8 mouse cellular contexts compared by ENCODE assay signal in genomic region chr2:154568329-154569070, GRCm38 (mm10). TPM values are rescaled to one million over a fixed set of nuclear protein-coding genes. Genes with fewer than 3 reads are reported as not detected.
DNase-seq lines count a peak whose midpoint lies in the region; ATAC-seq lines count a peak whose summit lies in the region.

No protein-coding gene starts in this region.

- H3K27me3 ChIP-seq in kidney, embryonic 14.5 days (ENCODE audit: control insufficient read depth, insufficient read depth, low read length): no peaks in the 10 kb centered on the region
- H3K27me3 ChIP-seq in erythroblast, embryonic 14.5 days (ENCODE audit: control insufficient read depth): no peaks in the 10 kb centered on the region
- no peaks in the 10 kb centered on the region for H3K27me3 ChIP-seq in intestine, embryonic 16.5 days (replicated peaks; ENCODE audit: control insufficient read depth, insufficient read depth, low read length)
- H3K27me3 ChIP-seq in midbrain, embryonic 13.5 days: no peaks in the 10 kb centered on the region

- peak overlapping the region; percentile 76 for H3K4me3 ChIP-seq in kidney, embryonic 14.5 days (ENCODE audit: low read length)
- H3K4me3 ChIP-seq in erythroblast, embryonic 14.5 days (replicated peaks): peak overlapping the region; percentile 73
- peak overlapping the region; percentile 77 for H3K4me3 ChIP-seq in intestine, embryonic 16.5 days (ENCODE audit: low read length)
- H3K4me3 ChIP-seq in midbrain, embryonic 13.5 days (replicated peaks): peak overlapping the region; percentile 80

- no peaks in the 10 kb centered on the region for H3K9me3 ChIP-seq in kidney, embryonic 14.5 days (ENCODE audit: control insufficient read depth, low read length)
- no peaks in the 10 kb centered on the region for H3K9me3 ChIP-seq in erythroblast, embryonic 14.5 days (ENCODE audit: control insufficient read depth, low read length)
- H3K9me3 ChIP-seq in intestine, embryonic 16.5 days (ENCODE audit: control insufficient read depth, low read length): no peaks in the 10 kb centered on the region
- H3K9me3 ChIP-seq in midbrain, embryonic 13.5 days: no peaks in the 10 kb centered on the region

- H3K9ac ChIP-seq in kidney, embryonic 14.5 days (ENCODE audit: low read depth, low read length): peak overlapping the region; percentile 88
- H3K9ac ChIP-seq in intestine, embryonic 16.5 days (ENCODE audit: low read depth, low read length): peak overlapping the region; percentile 76
- peak overlapping the region; percentile 75 for H3K9ac ChIP-seq in midbrain, embryonic 13.5 days (replicated peaks)

- H3K4me2 ChIP-seq in kidney, embryonic 14.5 days (replicated peaks; ENCODE audit: low read depth, low read length): peak overlapping the region; percentile 55
- H3K4me2 ChIP-seq in intestine, embryonic 16.5 days (ENCODE audit: low read depth, low read length): peak overlapping the region; percentile 72
- H3K4me2 ChIP-seq in midbrain, embryonic 13.5 days (replicated peaks): peak overlapping the region; percentile 90

- ATAC-seq in kidney, embryonic 14.5 days (ENCODE audit: low FRiP score, low TSS enrichment): peak; percentile 13; the same call in 1 of the 2 replicates
- ATAC-seq in intestine, embryonic 16.5 days: peak; percentile 36
- peak; percentile 43 for ATAC-seq in midbrain, embryonic 13.5 days

- no peak for DNase-seq in kidney, postnatal 25 days
- DNase-seq in MN1 (ENCODE audit: low spot score): peak; percentile 74
- no peak for DNase-seq in thymus, postnatal 14 days
- no peak for DNase-seq in cerebellum, adult 11 months

- WGBS in kidney, embryonic 14.5 days: 19% methylated on average over 10 of the region's 10 CpGs
- WGBS in intestine, embryonic 16.5 days: 18% methylated on average over 10 of the region's 10 CpGs
- 4% methylated on average over 10 of the region's 10 CpGs for WGBS in midbrain, embryonic 13.5 days

- H3K4me1 ChIP-seq in kidney, embryonic 14.5 days (ENCODE audit: control insufficient read depth, insufficient read depth, low read length): peaks cover 40% of the 10 kb centered on the region
- peaks cover 70% of the 10 kb centered on the region for H3K4me1 ChIP-seq in erythroblast, embryonic 14.5 days (ENCODE audit: control insufficient read depth)
- peaks cover 31% of the 10 kb centered on the region for H3K4me1 ChIP-seq in intestine, embryonic 16.5 days (ENCODE audit: control insufficient read depth, insufficient read depth, low read length)
- peaks cover 62% of the 10 kb centered on the region for H3K4me1 ChIP-seq in midbrain, embryonic 13.5 days (replicated peaks)

- peak overlapping the region; percentile 77 for H3K27ac ChIP-seq in kidney, embryonic 14.5 days (ENCODE audit: low read depth, low read length)
- H3K27ac ChIP-seq in intestine, embryonic 16.5 days (ENCODE audit: low read length): peak overlapping the region; percentile 76
- peak overlapping the region; percentile 84 for H3K27ac ChIP-seq in midbrain, embryonic 13.5 days

- peaks cover 10% of the 10 kb centered on the region; the same call in 1 of the 2 replicates for H3K36me3 ChIP-seq in kidney, embryonic 14.5 days (ENCODE audit: control insufficient read depth, insufficient read depth, low read length)
- H3K36me3 ChIP-seq in erythroblast, embryonic 14.5 days (ENCODE audit: control insufficient read depth): peaks cover 48% of the 10 kb centered on the region
- 0 out of 2 replicates have a peak, but pooled peaks cover 2% of the 10 kb centered on the region for H3K36me3 ChIP-seq in intestine, embryonic 16.5 days (ENCODE audit: control insufficient read depth, insufficient read depth, low read length)
- H3K36me3 ChIP-seq in midbrain, embryonic 13.5 days: 0 out of 2 replicates have a peak, but pooled peaks cover 7% of the 10 kb centered on the region

RNA-seq across cellular contexts. Expression of gene E2f1, which starts 1.2 kb away (rescaled TPM):
- polyA plus RNA-seq in kidney, embryonic 14.5 days (2014; fragmentation: Nextera tagmentation; extraction: Ambion mirVana): 10.0 and 11.3 TPM in 2 replicates
- 22.6 and 24.0 TPM in 2 replicates for polyA plus RNA-seq in erythroblast, embryonic 14.5 days (2012)
- polyA plus RNA-seq in intestine, embryonic 16.5 days (2015; fragmentation: Nextera tagmentation; extraction: Ambion mirVana): 5.8 and 9.5 TPM in 2 replicates
- 13.6 and 15.2 TPM in 2 replicates for polyA plus RNA-seq in midbrain, embryonic 13.5 days (2015; fragmentation: Nextera tagmentation; extraction: Ambion mirVana)

RNA-seq across cellular contexts. Expression of gene Necab3, which starts 9.8 kb away (rescaled TPM):
- polyA plus RNA-seq in kidney, embryonic 14.5 days (2014; fragmentation: Nextera tagmentation; extraction: Ambion mirVana): 2.4 and 2.5 TPM in 2 replicates
- 0.23 and 0.39 TPM in 2 replicates for polyA plus RNA-seq in erythroblast, embryonic 14.5 days (2012)
- 1.4 and 1.6 TPM in 2 replicates for polyA plus RNA-seq in intestine, embryonic 16.5 days (2015; fragmentation: Nextera tagmentation; extraction: Ambion mirVana)
- polyA plus RNA-seq in midbrain, embryonic 13.5 days (2015; fragmentation: Nextera tagmentation; extraction: Ambion mirVana): 13.4 and 14.5 TPM in 2 replicates

RNA-seq across cellular contexts. Expression of gene Actl10, which starts 16.9 kb away (rescaled TPM):
- polyA plus RNA-seq in kidney, embryonic 14.5 days (2014; fragmentation: Nextera tagmentation; extraction: Ambion mirVana): not detected in 2 replicates
- 0.03 TPM in 1 of 2 replicates, not detected in the other for polyA plus RNA-seq in erythroblast, embryonic 14.5 days (2012)
- 0.09 TPM in 1 of 2 replicates, not detected in the other for polyA plus RNA-seq in intestine, embryonic 16.5 days (2015; fragmentation: Nextera tagmentation; extraction: Ambion mirVana)
- polyA plus RNA-seq in midbrain, embryonic 13.5 days (2015; fragmentation: Nextera tagmentation; extraction: Ambion mirVana): 0.26 and 0.55 TPM in 2 replicates

RNA-seq across cellular contexts. Expression of gene 1700003F12Rik, which starts 21.6 kb away (rescaled TPM):
- polyA plus RNA-seq in kidney, embryonic 14.5 days (2014; fragmentation: Nextera tagmentation; extraction: Ambion mirVana): 0.54 and 0.89 TPM in 2 replicates
- not detected in 2 replicates for polyA plus RNA-seq in erythroblast, embryonic 14.5 days (2012)
- 0.46 TPM in 1 of 2 replicates, not detected in the other for polyA plus RNA-seq in intestine, embryonic 16.5 days (2015; fragmentation: Nextera tagmentation; extraction: Ambion mirVana)
- polyA plus RNA-seq in midbrain, embryonic 13.5 days (2015; fragmentation: Nextera tagmentation; extraction: Ambion mirVana): 1.8 and 2.0 TPM in 2 replicates

RNA-seq across cellular contexts. Expression of gene Pxmp4, which starts 35.0 kb away (rescaled TPM):
- 20.4 and 25.9 TPM in 2 replicates for polyA plus RNA-seq in kidney, embryonic 14.5 days (2014; fragmentation: Nextera tagmentation; extraction: Ambion mirVana)
- polyA plus RNA-seq in erythroblast, embryonic 14.5 days (2012): 1.2 and 1.6 TPM in 2 replicates
- polyA plus RNA-seq in intestine, embryonic 16.5 days (2015; fragmentation: Nextera tagmentation; extraction: Ambion mirVana): 41.2 and 41.9 TPM in 2 replicates
- 12.3 and 13.4 TPM in 2 replicates for polyA plus RNA-seq in midbrain, embryonic 13.5 days (2015; fragmentation: Nextera tagmentation; extraction: Ambion mirVana)
